Mouse (Mus musculus) cortical plate, adult 2 months (tissue): Measurements from ENCODE around the gene E2f7. TPM values are rescaled to one million over a fixed set of nuclear protein-coding genes. Genes with fewer than 3 reads are reported as not detected.
"Not testable (repeated sequence)": the region's sequence is repeated elsewhere in the genome, so short reads cannot be mapped to it uniquely, and the experiment has no call there.

Experiments used
- H3K27ac ChIP-seq: fragments of 200-500 bp; 2 replicates; pipeline ENCODE4 v1.5.1; 2012; ENCODE audit warnings: low read length, control low read depth, inconsistent platforms; ENCODE audit not compliant: insufficient read depth
- H3K4me1 ChIP-seq: fragments of 200-500 bp; 2 replicates; pipeline ENCODE4 v1.6.1; 2011; ENCODE audit warnings: low read length; ENCODE audit not compliant: control insufficient read depth, insufficient read depth
- H3K4me3 ChIP-seq: fragments of 200-500 bp; 2 replicates; pipeline ENCODE4 v1.5.1; 2011; ENCODE audit warnings: mild to moderate bottlenecking, low read length, control low read depth; ENCODE audit not compliant: insufficient read depth
- CTCF ChIP-seq: fragments of 200-500 bp; IDR thresholded peaks from 2 replicates; pipeline ENCODE4 v1.5.1; 2011; ENCODE audit warnings: mild to moderate bottlenecking, control low read depth, low read length; ENCODE audit not compliant: insufficient read depth; ENCODE audit errors: extremely low read depth
- POLR2A ChIP-seq: fragments of 200-500 bp; IDR thresholded peaks from 2 replicates; pipeline ENCODE4 v1.6.1; 2011; ENCODE audit warnings: mild to moderate bottlenecking, low read length, control low read depth; ENCODE audit not compliant: insufficient read depth; ENCODE audit errors: extremely low read depth
- polyA plus RNA-seq: library from polyadenylated mRNA; depleted of rRNA; stranded (reverse); fragments of >200 nt; gene quantifications from 2 replicates; pipeline ENCODE4 v1.2.3, GENCODE M21; 2012

Gene E2f7
- polyA plus RNA-seq, 1 experiment: 0.13 TPM

DNA sequence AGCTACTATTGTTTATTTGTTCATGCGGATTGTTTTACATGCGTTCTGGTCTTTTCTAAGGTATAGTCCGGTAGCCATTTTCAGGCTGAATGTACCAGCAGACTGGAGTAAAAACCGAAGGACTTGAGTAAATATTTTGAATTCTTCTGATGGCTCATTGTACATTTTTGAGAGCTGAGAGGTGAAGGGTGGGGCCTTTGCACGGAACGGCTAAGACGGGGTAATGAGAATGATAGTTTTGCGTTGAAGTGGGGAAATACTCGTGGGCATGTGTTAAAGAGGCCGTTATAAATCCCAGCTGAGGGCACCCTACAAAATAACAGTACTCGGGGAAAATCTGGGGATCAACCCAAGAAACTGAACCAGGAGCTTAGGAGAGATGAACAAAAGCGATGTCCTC is 1.1 kb upstream of the E2f7 start:
- TF ChIP-seq POLR2A: no peak
- TF ChIP-seq CTCF: no peak
- no peak overlapping the region; the same call in 1 of the 2 replicates for H3K4me3 ChIP-seq
- no peak overlapping the region for H3K27ac ChIP-seq

DNA sequence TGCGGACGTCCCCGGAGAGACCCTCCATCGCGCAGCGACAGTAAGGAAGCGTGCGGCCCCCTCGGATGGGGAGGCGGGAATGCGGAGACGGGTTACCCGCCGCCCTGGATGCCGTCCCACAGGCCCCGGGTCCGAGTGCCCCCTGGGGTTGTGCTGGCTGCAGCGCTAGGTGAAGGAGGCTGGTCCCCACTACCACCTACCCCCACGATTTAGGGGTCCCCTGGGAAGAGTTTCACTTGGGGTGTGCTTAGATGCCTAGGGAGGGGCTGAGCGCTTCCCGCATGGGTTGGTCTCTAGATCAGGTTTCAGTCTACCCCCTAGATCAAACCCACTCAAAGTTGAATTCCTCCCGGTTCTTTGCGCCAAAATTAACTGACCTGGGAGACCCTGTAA is 397 bp downstream of the E2f7 start:
- no peak for TF ChIP-seq POLR2A
- TF ChIP-seq CTCF: no peak
- Histone ChIP-seq H3K4me3 (peak overlapping the region; percentile 59), H3K27ac (no peak overlapping the region), H3K4me1 (no peaks in the 10 kb centered on the region; the same call in 1 of the 2 replicates)

More for the DNA sequence above, 1.1 kb upstream of the E2f7 start:
- no peaks in the 10 kb centered on the region; the same call in 1 of the 2 replicates for H3K4me1 ChIP-seq

DNA sequence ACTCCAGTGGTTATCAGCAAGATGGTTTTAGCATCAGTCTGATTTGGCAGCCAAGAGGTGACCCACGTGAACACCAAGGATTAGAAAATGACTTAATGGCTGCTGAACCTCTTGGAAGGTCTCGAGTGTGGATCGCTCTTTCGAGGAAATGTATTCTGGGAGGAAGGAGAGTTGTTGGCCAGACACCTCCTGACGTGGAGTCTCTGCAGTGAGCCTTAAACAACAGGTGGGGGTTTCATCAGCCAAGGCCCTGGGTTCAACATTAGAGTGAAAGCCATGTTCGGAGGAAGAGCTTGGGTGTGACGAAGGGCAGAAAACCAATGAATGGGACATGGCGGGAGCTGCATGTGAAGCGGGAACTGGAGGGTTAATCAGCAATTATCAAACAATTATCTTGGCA is 3.8 kb downstream of the E2f7 start:
- Histone ChIP-seq H3K4me1 (no peaks in the 10 kb centered on the region; the same call in 1 of the 2 replicates), H3K4me3 (no peak overlapping the region), H3K27ac (no peak overlapping the region)
- no peak for TF ChIP-seq POLR2A
- TF ChIP-seq CTCF: no peak

DNA sequence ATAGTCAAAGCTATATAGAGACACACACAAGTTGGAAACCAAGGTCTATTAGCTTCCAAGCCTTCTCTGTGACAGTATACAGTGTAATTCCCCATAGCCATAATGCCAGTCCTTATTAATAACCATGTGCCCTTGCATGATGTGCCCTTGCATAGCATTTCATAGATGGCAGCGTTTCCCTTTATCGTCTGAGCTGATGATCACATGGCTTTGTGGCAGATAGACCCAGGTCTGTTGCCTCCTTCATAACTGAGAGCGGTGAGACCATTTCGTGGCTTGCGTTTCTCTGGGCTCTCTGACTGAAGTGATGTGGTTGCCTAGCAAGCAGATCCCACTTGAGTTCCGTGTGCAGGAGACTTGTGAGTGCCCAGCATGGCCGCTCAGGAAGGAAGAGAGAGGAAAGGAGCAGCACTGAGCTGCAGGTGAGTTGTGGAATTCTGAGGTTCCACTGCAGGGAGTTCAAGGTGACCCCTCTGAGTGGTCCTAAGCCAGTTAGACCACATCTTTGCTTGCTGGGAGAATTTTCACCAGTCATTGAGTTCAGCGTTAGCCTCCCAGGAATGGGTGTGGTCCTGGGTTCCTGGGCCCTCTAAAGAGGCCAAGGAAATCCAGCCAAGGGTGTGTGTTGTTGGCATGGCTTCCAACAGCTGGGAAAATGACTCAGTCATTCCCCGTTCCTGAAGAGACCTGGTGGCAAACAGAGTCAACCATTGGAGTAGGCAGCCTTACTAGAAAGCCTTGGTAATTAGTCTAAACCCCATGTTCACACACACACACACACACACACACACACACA is 4.5 kb downstream of the E2f7 start:
- no peaks in the 10 kb centered on the region; the same call in 1 of the 2 replicates for H3K4me1 ChIP-seq
- H3K4me3 ChIP-seq: no peak overlapping the region
- H3K27ac ChIP-seq: no peak overlapping the region
- TF ChIP-seq POLR2A (no peak), CTCF (no peak)

DNA sequence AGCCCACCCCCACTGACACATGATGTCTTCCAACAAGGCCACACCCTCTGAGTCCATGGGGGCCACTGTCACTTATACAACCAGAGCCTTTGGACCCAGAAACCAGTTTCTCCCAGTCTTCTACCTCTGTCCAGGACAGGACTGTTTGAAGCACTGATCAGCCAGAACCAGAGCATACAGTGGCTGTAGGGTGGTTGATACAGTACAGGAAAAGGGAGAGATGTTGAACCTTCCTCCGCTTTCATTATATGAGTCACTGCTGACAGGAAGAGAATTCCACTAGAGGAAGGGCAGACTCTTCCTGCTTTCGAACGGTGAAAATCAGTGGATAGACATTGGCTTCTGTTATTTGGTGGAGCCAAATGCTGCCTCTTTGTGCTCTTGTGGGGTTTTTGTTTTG is 7.6 kb downstream of the E2f7 start:
- Histone ChIP-seq H3K27ac (no peak overlapping the region), H3K4me3 (no peak overlapping the region), H3K4me1 (no peaks in the 10 kb centered on the region)
- TF ChIP-seq POLR2A (no peak), CTCF (no peak)

DNA sequence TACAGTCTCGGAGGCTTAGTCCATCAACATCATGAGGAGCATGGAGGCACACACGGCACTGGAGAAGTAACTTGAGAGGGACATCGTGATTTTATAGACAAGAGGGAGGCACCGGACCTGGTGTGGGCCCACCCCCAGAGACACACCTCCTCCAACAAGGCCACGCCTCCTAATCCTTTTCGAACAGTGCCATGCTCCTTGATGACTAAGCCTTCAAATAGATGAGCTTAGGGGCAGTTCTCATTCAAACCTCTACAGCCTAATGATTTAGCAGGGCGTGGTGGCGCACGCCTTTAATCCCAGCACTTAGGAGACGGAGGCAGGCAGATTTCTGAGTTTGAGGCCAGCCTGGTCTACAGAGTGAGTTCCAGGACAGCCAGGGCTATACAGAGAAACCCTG is 10.3 kb downstream of the E2f7 start:
- no peak for TF ChIP-seq POLR2A
- TF ChIP-seq CTCF: no peak
- Histone ChIP-seq H3K4me3 (no peak overlapping the region), H3K27ac (no peak overlapping the region), H3K4me1 (no peaks in the 10 kb centered on the region)

DNA sequence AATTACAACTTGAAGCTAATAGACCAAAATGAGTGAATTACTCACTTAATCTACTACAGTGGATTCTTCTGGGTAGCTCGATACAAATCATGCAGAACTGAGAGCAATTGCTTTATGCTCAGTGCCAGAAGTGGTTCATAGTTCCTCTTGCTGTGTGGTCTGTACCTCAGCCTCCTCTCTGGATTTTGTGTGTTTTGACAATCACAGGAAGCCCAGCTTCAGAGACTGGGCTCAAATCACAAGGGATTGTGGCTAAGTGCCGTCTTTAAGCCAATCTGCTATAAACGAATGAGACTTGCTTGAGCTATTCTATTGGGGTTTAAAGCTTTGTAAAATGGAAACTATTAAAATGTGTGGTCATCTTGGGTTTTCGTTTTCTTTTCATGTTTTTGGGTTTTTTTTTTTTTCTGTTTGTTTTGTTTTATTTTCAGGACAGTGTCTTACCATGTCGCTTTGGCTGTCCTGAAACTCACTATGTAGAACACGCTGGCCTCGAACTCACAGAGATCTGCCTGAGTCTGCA is 11.1 kb downstream of the E2f7 start:
- TF ChIP-seq POLR2A (no peak), CTCF (no peak)
- no peaks in the 10 kb centered on the region for H3K4me1 ChIP-seq
- no peak overlapping the region for H3K27ac ChIP-seq

DNA sequence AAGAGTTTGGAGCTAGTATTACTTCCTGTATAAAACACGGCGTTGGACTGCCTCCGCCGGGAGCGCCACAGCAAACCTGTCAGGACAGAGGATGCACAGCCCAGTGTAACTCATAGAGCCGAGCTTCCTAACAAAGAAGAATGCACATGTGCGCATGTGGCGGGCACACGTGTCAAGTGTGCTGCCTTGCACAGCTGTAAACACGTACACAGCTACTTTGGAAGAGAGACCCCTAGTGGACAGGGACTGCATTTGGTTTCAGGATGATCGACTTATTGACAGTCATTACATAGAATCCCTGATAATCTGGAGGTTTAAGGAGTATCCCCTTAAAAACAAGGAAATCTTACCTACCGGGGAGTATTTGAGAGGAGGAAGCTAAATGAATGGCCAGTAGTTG is 15.3 kb downstream of the E2f7 start:
- TF ChIP-seq CTCF: peak; percentile 37; the same call in 1 of the 2 replicates
- not testable (repeated sequence) for H3K4me1 ChIP-seq, H3K27ac ChIP-seq, H3K4me3 ChIP-seq

More for the DNA sequence above, 11.1 kb downstream of the E2f7 start:
- H3K4me3 ChIP-seq: no peak overlapping the region

DNA sequence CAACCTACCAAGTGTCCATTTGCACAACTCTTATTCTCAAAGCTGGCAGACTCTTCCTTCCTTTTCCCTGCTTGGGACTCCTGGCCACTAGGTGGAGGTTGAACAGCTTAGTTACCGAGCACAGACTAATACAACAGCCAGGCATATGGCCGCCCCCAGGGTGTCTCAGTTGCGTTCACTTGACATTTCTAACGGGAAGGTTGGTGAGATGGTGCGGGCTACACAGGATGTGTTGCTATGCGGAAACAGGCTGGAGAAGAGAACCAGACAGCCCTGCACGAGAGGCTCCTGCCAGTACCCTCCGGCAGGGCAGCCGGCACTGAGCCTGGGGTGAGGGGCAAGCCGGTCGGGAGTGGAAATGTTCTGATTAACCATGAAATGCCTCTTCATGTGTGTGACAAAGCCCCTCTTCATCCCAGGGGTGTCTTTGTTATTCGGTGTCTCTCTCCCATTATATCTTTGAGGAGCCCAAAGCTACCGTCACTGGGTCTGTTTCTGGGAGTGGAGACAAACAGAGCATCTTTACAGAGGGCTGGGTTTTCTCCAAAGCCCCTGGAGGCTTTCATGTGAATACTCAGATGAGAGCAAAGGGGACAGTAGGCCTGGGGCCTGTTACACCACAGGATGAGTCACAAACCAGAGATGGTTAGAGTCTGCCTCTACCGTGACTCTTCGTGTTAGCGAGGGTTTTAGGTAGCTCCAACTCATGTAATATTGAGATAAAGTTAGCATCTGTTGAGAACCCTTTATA is 17.1 kb downstream of the E2f7 start:
- Histone ChIP-seq H3K4me1 (no peaks in the 10 kb centered on the region), H3K27ac (no peak overlapping the region), H3K4me3 (no peak overlapping the region)
- TF ChIP-seq POLR2A (no peak), CTCF (no peak)
